Mouse (Mus musculus) liver, embryonic 14.5 days (tissue): ENCODE results near the gene Arsb. TPM values are rescaled to one million over a fixed set of nuclear protein-coding genes. Genes with fewer than 3 reads are reported as not detected.

ENCODE experiments used
- ATAC-seq: fragments of 200-750 bp; cut with Nextera tagmentation; 2 replicates; pipeline ENCODE4 v1.8.0; 2017; ENCODE audit warnings: moderate number of reproducible peaks, mild to moderate bottlenecking, moderate library complexity; ENCODE audit not compliant: insufficient read depth
- DNase-seq, 3 experiments: peaks; one replicate each; pipeline ENCODE4 v3.0.0-alpha.2; 2012 to 2013; ENCODE audit warnings: low read depth in 3 of 3, low spot score in 3 of 3
- H3K27ac ChIP-seq: fragments of 300-500 bp; sonication (generic); 2 replicates; pipeline ENCODE4 v1.5.1; 2014; ENCODE audit warnings: moderate library complexity, mild to moderate bottlenecking, control low read depth, inconsistent platforms
- H3K27me3 ChIP-seq: fragments of 300-500 bp; sonication (generic); 2 replicates; pipeline ENCODE4 v1.6.1; 2014; ENCODE audit warnings: mild to moderate bottlenecking, low read length, moderate library complexity; ENCODE audit not compliant: control insufficient read depth, insufficient read depth
- H3K36me3 ChIP-seq: fragments of 300-500 bp; sonication (generic); replicated peaks from 2 replicates; pipeline ENCODE4 v1.6.1; 2014; ENCODE audit warnings: low read depth; ENCODE audit not compliant: control insufficient read depth, insufficient read depth
- H3K4me1 ChIP-seq, 2 experiments: fragments of 200-500 bp in 1 of 2; fragments of 300-500 bp in 1 of 2; sonication (generic) in 1 of 2; replicated peaks; 2 replicates each; pipeline ENCODE4 v1.6.1; 2012 to 2014; ENCODE audit warnings: antibody characterized with exemption in 1 of 2, inconsistent platforms in 1 of 2, low read length in 1 of 2; ENCODE audit not compliant: control insufficient read depth in 2 of 2, insufficient read depth in 2 of 2
- H3K4me2 ChIP-seq: fragments of 300-500 bp; sonication (generic); 2 replicates; pipeline ENCODE4 v1.6.1; 2014; ENCODE audit warnings: low read depth, mild to moderate bottlenecking, control low read depth, moderate library complexity
- H3K4me3 ChIP-seq, 2 experiments: fragments of 200-500 bp in 1 of 2; fragments of 300-500 bp in 1 of 2; sonication (generic) in 1 of 2; 2 replicates each; pipeline ENCODE4 v1.5.1; 2012 to 2014; ENCODE audit warnings: low read depth in 2 of 2, low read length in 2 of 2, mild to moderate bottlenecking in 2 of 2, control low read depth in 1 of 2, inconsistent platforms in 1 of 2, moderate library complexity in 1 of 2; ENCODE audit not compliant: insufficient read depth in 1 of 2
- H3K9ac ChIP-seq: fragments of 300-500 bp; sonication (generic); replicated peaks from 2 replicates; pipeline ENCODE4 v1.6.1; 2014; ENCODE audit warnings: mild to moderate bottlenecking, control low read depth, moderate library complexity
- H3K9me3 ChIP-seq: fragments of 300-500 bp; sonication (generic); 2 replicates; pipeline ENCODE4 v1.6.1; 2016; ENCODE audit warnings: low read length, mixed read lengths; ENCODE audit not compliant: control insufficient read depth
- CTCF ChIP-seq: IDR thresholded peaks from 2 replicates; pipeline ENCODE4 v1.5.1; 2016; ENCODE audit warnings: antibody characterized with exemption, low read depth, control low read depth
- EP300 ChIP-seq: IDR thresholded peaks from 2 replicates; pipeline ENCODE4 v1.6.1; 2016; ENCODE audit warnings: antibody characterized with exemption, low read depth
- WGBS: fragments of 180-500 bp; shearing (Covaris S2); extraction: QIAGEN DNeasy Blood & Tissue Kit; methylation state at CpG from one replicate; pipeline ENCODE4 v1.1.7; 2014; ENCODE audit not compliant: insufficient replicate concordance; 5-methylcytosine and 5-hydroxymethylcytosine counted together
- polyA plus RNA-seq, 2 experiments: library from polyadenylated mRNA; depleted of rRNA in 1 of 2; stranded (reverse) in 1 of 2; unstranded in 1 of 2; fragments of >200 nt; fragmentation: Nextera tagmentation in 1 of 2; extraction: Ambion mirVana in 1 of 2; gene quantifications; 2 replicates each; pipeline versions ENCODE4 v1.2.1 to v1.2.3; 2012 to 2014

The Arsb gene
- polyA plus RNA-seq, 2 experiments = 2.8 to 4.0 TPM

GRCm38 (mm10) chr13:93820173-93820572 lies 48.7 kb downstream of the Arsb start:
- Histone ChIP-seq H3K4me3 (no peak overlapping the region), H3K4me1 (no peaks in the 10 kb centered on the region), H3K27ac (no peak overlapping the region), H3K27me3 (no peaks in the 10 kb centered on the region), H3K9me3 (no peaks in the 10 kb centered on the region), H3K9ac (no peak overlapping the region), H3K36me3 (no peaks in the 10 kb centered on the region), H3K4me2 (no peak overlapping the region)
- 58% methylated on average over 4 of the region's 4 CpGs for WGBS
- DNase-seq = no peak
- ATAC-seq = no peak
- TF ChIP-seq CTCF (no peak), EP300 (no peak)

- 38% methylated on average over 6 of the region's 6 CpGs for WGBS
Measured at GRCm38 (mm10) chr13:93822001-93822400, 50.6 kb downstream of the Arsb start.

DNA sequence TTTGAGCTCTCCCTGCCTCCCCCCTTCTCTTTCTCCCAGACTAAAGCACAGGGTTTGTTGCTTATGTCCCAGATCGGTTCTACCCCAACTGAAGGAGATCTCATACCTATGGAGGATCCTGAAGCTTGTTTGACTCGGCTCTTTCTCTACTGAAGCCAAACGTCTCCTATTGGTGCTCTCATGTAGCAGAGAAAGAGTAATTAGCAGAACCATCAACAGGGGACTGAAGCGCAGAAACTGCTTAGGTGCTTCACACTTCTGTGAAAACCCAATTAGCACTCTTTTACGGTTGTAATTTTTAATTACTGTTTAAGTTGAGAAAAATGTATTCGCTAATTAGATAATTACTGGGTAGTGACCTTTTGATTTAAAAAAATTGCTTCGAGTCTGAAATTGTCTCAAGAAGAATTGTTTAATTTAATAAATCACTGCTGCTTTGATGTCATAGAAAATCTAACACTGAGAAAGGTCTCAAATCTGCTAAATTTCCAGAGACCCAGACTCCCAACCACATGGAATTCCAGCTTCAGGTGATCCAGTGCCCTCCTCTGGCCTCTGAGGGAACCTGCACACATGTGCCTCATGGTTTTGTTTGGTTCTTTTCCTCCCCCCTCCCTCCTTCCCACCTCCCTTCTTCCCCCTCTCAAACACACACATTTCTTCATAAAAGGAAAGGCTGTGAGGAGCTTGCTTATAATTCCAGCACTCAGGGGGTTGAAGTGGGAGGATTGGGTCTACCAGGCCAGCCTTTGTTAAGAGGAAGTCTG lies 54.5 kb downstream of the Arsb start:
- no peaks in the 10 kb centered on the region for H3K4me1 ChIP-seq
- H3K36me3 ChIP-seq = no peaks in the 10 kb centered on the region
- H3K4me3 ChIP-seq = no peak overlapping the region
- H3K9ac ChIP-seq = no peak overlapping the region
- H3K27me3 ChIP-seq = no peaks in the 10 kb centered on the region
- WGBS = 61% methylated on average over 7 of the region's 7 CpGs
- no peak for TF ChIP-seq CTCF
- TF ChIP-seq EP300 = no peak
- DNase-seq = no peak
- ATAC-seq = no peak
- H3K27ac ChIP-seq = no peak overlapping the region
- no peak overlapping the region for H3K4me2 ChIP-seq
- H3K9me3 ChIP-seq = no peaks in the 10 kb centered on the region

More at GRCm38 (mm10) chr13:93822001-93822400, 50.6 kb downstream of the Arsb start:
- Histone ChIP-seq H3K4me2 (no peak overlapping the region), H3K27ac (no peak overlapping the region), H3K4me3 (no peak overlapping the region), H3K27me3 (no peaks in the 10 kb centered on the region), H3K9ac (no peak overlapping the region), H3K4me1 (no peaks in the 10 kb centered on the region), H3K36me3 (no peaks in the 10 kb centered on the region), H3K9me3 (no peaks in the 10 kb centered on the region)
- DNase-seq (no peak), ATAC-seq (no peak)
- TF ChIP-seq EP300 (no peak), CTCF (no peak)

DNA sequence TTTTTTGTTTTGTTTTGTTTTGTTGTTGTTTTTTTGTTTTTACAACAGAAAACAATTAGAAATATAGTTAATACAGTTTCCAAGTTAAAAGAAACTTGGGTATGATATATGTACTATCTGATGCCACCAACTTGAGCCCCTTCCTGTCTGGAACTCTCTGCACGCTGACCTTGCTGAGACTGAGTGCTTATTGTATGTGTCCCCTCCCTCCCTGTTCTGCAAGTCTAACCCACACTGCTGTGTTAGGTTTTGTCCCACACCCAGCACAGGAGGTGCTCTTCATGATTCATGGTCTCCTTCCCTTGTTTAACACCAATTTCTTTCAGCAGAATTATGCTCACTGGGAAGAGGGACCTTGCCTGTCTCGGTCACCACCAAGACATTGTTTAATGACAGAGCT lies 56.3 kb downstream of the Arsb start:
- Histone ChIP-seq H3K4me2 (no peak overlapping the region), H3K9me3 (no peaks in the 10 kb centered on the region), H3K9ac (no peak overlapping the region), H3K4me1 (no peaks in the 10 kb centered on the region), H3K4me3 (no peak overlapping the region), H3K27me3 (no peaks in the 10 kb centered on the region), H3K36me3 (no peaks in the 10 kb centered on the region), H3K27ac (no peak overlapping the region)
- DNase-seq = no peak
- 37% methylated on average over 2 of the region's 2 CpGs for WGBS
- ATAC-seq = no peak
- TF ChIP-seq EP300 = no peak
- no peak for TF ChIP-seq CTCF

DNA sequence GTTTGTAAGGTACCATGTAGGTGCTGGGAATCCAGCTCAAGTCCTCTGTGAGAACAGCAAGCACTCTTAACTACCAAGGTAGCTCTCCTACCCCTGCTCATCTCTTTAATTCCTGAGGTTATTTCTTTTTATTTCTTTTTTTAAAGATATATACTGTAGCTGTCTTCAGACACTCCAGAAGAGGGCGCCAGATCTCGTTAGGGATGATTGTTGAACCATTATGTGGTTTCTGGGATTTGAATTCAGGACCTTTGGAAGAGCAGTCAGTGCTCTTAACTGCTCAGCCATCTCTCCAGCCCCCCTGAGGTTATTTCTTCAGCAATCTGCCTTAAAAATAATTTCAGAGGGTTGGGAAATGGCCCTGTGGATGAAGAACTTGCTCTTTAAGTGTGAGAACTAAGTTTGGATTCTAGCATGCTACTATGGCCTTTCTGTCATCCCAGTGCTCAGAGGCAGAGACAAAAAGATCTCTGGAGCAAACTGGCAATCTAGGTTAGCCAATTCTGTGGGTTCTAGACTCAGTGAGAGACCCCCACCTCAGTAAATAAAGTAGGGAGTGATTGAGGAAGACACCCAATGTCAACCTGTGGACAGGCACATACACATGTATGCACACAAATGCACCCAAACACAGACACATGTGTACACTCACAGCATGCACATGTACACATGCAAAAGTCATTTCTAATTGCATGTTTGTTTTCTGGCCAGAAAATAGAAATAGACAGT lies 58.3 kb downstream of the Arsb start:
- ATAC-seq (no peak), DNase-seq (no peak)
- Histone ChIP-seq H3K27me3 (no peaks in the 10 kb centered on the region), H3K9me3 (no peaks in the 10 kb centered on the region), H3K9ac (no peak overlapping the region), H3K4me3 (no peak overlapping the region), H3K4me1 (no peaks in the 10 kb centered on the region), H3K27ac (no peak overlapping the region), H3K36me3 (no peaks in the 10 kb centered on the region), H3K4me2 (no peak overlapping the region)
- 24% methylated on average over 2 of the region's 2 CpGs for WGBS
- TF ChIP-seq EP300 = no peak
- TF ChIP-seq CTCF = peak; percentile 26; the same call in 1 of the 2 replicates
